Mouse (Mus musculus) frontal cortex, adult (tissue): Measurements from ENCODE around the gene Gm44511.

Experiments used
- ATAC-seq: cut with Nextera tagmentation; 2 replicates; pipeline ENCODE4 v1.9.2; 2017; ENCODE audit warnings: mild to moderate bottlenecking, moderate library complexity, mixed read lengths; ENCODE audit not compliant: low TSS enrichment

Gm44511 gene

DNA sequence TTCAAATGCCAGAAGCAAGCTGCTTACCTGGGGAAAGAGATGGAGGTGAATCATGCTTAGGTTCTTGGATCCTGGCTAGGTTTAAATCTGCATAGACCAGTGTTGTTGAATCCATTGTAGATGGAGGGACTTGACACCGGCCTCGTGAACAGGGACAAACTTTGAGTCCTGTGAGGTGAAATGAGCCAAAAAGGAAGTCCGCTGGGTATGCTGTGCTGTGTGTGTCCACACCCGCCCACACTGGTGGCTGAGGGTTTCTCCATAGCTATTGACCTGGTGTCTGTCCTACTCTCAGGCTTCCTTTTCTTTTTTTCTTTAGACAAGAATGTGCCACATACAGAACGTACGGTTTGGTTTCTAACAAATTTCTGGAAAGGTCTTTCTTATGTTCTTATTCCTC is at the start of gene Gm44511, which contains the start of gene Klrb1b:
Gene Gm44511 (minus strand): TSS at position 184 of the 400 bp plus-strand sequence.
Gene Klrb1b (minus strand): TSS at position 200 of the 400 bp plus-strand sequence.
- no peak for ATAC-seq

DNA sequence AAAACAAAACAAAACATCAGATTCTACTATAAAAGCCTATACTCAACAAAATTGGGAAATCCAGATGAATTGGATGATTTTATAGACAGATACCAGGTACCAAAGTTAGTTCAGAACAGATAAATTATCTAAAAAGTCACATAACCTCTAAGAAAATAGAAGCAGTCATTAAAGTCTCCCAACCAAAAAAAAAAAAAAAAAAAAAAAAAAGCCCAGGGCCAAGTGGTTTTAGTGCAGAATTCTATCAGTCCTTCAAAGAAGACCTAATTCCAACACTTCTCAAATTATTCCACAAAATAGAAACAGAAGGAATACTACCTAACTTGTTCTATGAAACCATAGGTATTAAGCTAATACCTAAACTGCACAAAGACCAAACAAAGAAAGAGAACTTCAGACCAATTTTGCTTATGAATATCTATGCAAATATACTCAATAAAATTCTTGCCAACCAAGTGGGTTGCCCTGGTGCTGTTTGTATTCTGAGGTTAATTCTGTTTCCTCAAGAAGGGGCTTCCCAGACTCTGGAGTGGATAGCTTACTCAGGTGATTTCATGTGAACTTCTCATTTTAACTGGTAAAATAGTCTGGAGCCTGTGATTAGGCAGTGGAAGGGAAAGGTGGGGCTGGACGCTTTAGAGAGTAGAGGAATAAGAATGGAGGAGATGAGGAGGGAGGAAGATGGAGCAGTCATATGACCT is 45.9 kb upstream of the Gm44511 start:
- no peak for ATAC-seq

DNA sequence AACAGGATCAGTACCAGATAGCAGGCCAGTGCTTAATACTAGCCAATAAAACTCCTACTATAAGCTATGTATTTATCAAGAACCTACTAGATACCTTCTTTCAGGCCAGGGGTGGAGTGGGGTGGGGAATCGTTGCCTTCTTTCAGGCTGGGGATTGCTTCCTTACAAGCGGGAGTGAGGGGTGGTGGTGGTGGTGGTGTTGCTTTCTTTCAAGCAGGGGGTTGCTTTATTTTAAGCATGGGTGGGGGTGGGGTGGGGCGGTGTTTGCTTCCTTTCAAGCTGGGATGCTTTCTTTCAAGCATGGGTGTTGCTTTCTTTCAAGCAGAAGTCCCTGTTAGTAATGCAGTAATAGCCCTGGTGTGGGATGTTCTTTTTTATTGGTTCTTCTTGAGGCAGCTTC is 42.7 kb upstream of the Gm44511 start:
- ATAC-seq: no peak

DNA sequence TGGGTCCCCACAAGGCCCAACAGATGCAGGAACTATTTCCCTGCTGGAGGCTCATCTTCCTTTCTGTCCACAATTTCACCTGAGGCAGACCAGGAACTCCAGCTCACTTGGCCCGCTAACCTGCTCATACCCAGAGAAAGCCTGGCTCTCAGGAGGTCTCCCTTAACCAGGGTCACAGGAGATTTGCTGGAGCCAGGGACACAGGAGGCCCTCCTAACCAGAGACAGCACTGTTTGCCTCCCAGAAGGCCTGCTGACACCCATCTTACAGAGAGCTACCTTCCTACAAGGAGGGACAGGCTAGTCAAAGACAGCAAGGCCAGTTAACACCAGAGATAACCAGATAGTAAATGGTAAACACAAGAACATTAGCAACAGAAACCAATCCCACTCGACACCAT is 31.9 kb upstream of the Gm44511 start:
- no peak for ATAC-seq

DNA sequence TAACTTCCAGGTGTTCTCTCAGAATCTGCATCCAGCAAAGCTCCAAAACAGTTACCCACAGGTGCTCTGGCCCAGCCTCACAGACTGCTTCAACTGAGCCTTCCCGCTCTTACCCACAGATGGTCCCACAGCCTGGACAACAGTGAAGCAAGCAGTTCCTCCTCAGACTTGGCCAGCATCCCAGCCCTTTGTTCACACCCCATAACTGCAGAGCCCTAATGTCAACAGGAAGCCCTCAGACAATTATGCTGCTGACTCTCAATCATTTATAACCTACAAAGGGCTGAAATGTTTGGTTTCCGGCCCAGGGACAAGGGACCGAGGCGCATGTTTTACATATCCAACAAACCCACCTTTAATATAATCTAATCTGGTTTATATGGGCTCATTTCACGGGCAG is 30.1 kb upstream of the Gm44511 start:
- ATAC-seq: peak; percentile 67

DNA sequence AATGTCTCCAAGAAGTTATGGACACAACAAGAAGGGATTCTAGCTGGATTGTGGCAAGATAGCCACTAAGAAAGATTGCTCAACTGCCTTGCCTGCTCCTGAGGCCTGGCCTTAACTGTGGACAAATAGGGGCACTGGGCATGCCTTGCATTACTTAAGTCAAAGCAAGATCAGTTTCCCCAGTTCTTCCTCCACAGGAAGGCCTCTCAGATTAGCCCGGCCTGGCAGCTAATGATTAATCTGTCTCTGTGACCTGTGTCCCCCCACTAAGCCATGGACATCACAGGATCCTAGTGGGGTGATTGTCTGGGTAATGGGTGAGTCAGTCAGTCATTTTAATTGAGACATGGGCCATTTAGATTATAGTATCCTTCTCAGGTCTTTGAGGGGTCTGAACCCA is 29.4 kb upstream of the Gm44511 start:
- no peak for ATAC-seq

DNA sequence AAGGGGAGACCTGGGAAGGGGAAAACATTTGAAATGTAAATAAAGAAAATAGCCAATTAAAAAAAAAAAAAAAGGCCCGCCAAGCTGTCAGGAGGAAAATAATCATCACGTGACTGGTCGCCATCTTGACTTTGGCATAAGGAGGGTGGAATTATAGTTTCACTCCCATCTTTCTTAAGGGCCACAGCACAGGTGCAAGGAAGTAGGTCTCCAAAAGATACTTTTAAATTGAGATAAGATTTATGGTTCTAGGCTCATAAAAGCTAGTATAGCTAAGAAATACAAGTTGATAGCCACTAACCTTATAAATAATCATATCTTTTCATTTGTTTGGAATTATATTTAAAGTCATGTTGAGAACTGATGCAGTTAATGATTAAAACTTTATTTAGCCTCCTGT is 28.8 kb upstream of the Gm44511 start:
- ATAC-seq: no peak

DNA sequence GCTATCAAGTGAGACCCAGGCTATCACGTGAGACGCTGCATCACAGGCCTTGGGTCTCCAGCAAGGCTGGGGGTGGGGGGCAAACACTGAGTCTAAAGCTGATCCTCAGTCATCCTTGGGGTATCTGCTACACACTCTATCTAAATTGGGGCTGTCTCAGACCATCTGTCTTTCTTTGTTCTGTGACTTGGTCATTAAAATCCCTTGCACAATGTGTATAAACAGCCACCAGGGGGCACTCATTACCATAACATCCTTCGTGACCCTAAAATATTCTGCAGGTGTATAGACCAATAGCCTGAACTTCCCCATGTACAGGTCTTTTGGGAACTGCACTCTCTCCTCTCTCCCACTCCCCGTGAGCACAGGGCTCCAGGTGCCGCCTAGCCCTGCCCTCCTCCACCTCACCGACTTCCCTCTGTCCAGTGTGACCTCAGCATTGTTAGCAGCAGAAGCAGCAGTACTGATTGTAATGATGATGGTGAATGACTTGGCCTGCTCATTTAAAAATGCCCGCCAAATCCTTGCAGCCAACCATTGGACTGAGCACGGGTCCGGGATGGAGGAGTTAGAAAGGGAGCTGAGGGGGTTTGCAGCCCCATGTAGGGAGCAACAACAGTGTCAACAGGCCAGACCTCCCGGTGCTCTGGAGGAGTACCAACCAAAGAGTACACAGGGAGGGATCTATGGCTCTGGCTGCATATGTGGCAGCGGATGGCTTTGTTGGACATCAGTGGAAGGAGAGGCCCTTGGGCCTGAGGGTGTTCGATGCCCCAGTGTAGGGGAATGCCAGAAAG is 28.1 kb upstream of the Gm44511 start:
- ATAC-seq: peak; percentile 66

DNA sequence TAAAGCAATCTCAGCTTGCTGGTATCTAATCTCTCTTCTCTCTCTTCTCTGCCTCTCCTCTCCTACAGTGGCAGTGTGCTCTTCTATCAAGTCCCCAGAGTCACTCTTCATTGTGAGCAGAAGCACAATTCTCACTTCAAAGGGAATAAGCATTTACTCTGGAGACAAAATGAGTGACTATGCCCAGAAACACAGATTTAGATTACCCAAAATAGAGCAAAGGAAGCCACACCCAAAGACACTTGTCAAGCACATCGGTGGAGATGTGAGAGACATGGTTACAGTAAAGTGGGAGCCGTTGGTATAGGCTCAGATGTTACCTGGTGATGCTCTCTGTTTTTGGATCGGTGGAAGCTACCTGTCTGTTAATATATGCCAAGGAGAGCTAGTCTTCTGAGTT is 26.7 kb upstream of the Gm44511 start:
- ATAC-seq: 0 out of 2 replicates have a peak, but pooled peaks have one; percentile 26

DNA sequence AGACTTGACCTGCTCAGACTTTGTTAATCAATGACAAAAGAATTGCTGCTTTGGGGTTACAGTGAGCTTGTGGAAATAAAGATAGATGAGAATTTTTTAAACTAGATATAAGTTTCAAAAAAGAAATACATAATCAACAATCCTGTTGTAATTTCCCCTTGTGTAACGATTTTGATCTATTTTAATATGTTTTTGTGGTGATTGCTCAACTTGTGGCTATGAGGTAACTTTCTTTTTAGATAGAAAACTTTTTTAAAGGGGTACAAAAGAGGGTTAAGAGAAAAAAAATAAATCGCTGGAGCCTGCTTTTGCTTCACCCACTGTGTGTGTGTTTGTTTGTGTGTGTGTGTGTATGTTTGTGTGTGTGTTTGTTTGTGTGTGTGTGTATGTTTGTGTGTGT is 25.0 kb upstream of the Gm44511 start:
- no peak for ATAC-seq

DNA sequence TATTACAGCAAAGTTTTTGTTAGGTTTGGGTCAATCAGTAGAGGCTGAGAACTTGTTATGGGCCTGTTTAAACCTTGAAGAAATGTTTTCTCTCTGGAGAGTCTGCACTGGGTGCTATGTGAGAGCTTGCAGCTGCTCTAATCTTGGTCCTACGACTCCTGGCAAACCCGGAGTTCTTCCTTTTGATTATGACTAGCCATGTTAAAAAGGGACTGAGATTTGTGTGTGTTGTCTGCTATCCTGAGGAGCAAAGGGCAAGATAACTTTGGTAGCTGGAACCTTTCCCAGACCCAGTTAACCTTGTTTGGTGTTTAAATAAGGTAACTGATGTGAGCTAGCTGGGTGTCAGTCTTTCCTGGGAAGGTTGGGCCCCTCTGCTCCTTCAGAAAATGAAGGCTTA is 24.6 kb upstream of the Gm44511 start:
- no peak for ATAC-seq

DNA sequence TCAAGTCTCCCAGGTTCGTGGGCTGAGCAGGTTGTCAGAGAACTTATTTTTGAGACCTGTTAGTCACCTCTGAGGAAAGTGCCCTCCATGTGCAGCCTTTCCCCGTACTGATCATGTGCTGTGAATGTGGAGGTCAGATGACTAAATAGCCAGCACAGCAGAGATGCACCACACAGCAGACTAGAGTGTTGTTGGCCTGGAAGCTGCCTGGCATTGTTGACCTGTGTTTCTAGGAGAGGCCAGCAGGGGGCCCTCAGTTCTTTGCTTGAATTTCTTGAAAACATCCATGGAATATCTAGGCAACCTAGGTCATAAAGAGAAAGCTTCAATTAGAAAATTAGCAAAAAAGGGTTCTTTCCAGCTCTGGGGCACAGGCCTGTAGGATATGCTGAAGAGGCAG is 23.8 kb upstream of the Gm44511 start:
- peak; percentile 69 for ATAC-seq

DNA sequence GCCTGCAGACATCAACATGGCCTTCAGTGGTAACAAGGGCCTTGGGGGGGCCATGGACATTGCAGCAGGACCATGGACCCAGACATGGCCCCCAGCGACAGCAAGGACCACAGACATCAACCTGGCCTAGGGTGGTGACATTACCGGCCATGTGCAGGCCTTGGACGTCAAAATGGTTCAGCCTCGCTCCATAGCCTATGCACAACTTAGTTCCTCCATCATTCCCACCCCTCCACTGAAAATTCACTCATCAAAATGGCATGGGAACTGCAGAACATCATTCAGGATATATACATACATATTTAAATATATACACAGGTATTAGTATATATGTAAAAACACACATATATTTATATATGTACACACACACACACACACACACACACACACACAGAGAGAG is 21.3 kb upstream of the Gm44511 start:
- ATAC-seq: no peak

DNA sequence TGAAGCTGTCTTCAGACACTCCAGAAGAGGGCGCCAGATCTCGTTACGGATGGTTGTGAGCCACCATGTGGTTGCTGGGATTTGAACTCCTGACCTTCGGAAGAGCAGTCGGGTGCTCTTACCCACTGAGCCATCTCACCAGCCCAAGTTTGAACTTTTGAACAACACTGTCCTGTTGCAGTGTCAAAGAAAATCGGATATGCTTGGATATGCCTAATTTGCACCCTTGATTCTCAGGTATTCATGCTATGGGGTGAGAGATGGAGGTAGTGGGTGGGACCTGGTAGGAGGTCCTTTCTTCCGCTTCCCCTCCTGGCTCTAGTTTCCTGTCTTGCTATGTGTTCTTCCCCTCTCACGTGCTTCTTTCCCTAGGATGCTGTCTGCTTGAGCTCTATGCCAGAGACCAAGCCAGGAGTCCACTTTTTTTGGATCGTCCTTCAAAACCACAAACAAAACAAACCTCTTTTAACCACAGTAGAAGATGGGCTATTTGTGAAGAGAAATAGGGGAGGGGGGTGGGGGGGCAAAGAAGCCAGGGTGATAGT is 20.0 kb upstream of the Gm44511 start:
- ATAC-seq: no peak

DNA sequence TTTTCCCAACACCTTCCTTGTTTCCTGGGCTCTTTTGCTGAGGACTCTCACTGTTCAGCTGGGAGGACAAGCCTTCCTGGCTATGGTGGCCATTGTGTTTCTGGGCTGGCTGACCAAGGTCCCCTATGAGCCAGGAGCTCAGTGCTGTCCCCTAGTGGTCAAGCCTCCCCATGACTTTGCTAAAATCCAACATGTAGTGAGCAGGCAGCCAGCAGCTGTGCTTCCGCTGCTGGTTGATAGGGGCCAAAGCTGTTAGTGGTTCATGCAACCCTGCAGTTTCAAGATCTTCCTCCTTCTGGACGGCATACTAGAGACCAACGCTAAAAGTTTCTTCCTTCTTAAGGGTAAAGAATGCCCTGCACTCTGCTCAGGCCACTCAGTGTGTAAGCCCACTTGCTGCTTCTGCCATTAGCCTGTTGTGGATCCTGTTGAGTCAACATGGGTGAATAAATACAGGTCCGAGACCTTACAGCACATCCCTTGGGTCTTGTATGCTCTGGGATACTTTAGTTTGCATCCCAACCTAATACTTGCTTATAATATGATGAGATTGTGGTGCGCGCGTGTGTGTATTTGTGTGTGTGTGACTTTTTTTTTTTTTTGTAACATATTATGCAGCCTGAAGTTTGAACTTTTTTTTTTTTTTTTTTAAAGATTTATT is 19.3 kb upstream of the Gm44511 start:
- peak; percentile 24 for ATAC-seq

DNA sequence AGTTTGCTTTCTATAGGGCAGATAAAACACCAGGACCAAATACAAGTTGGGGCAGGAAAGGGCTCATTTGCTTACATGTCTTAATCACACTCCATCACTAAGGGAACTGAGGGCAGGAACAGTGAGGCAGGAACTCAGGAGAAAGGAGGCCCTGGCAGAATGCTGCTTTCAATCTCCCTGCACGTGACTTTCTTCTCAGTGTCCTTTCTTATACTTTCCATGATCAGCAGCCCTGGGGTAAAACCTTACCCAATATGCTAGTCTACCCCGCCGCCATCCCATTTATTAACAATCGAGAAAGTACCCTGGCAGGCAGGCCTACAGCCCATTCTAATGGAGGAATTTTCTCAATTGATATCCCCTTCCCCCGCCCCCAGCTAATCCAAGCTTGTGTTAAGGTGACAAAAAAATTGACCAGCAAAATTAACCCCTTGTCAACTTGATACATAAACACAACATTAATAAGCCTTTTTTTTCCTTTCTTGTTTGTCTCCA is 18.5 kb upstream of the Gm44511 start:
- no peak for ATAC-seq

DNA sequence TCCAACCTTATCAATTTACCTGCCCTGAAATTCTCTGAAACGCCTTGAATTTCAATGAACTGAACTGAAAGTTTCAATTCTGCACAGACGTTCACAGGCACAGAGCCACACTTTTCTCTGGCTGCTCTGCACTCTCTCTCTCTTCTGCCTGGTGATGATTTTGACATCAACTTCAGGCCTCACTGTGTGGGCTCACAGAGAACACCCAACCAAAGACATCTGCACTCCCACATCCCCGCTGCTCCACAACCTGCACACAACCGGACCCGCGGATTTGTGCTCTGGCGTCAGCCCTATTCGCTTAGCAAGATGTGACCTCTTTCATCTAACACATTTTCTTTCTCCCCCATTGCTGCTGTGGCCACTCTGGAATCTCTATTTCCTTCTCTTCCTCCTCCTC is 18.0 kb upstream of the Gm44511 start:
- ATAC-seq: no peak

DNA sequence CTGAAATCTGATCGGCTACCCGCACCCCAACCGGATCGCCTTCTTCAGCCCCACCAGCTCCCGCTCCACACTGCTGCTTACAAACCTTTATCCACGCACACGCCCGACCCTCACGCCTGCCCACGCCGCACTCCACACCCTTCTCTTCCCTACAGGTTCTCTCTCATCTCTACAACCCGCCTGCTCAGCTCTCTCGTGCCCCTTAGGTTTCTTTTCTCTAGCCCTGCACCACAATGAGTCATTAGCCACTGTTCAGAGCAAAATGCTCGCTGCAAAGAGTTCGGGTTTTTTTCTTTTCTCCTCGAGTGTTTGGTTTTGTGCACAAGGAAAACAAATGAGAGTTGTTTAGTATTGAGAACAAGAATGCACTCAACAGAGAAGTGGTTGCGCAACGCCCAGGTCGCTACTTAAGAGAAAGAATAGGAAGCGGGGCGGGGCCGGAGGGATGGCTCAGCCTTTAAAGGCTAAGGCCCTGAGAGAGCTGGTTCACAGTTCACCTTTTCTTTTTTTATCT is 17.4 kb upstream of the Gm44511 start:
- ATAC-seq: peak; percentile 24

DNA sequence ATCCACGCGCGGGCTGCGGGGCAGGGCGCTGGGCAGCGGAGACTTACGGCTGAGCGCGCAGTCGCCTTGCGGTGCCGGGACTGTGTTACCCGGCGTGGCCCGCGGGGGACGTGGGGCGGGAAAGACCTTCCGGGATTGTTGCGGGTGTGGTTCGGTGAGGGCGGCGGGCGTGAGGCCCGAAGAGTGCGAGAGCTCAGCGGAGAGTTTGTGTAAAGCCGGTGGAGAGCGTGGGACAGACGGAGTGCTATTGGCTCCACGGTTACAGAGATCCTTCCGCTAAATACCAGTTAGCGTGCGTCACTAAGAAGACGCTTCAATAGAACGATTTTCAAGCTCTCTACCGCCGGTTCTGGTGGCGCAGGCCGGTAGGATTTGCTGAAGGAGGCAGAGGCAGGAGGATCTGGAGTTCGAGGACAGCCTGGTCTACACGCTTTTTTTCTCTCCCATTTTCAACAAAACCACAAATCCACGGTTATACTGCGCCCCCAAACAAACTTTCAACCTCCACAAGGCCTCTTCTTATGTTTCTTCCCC is 16.9 kb upstream of the Gm44511 start:
- ATAC-seq: peak; percentile 69

DNA sequence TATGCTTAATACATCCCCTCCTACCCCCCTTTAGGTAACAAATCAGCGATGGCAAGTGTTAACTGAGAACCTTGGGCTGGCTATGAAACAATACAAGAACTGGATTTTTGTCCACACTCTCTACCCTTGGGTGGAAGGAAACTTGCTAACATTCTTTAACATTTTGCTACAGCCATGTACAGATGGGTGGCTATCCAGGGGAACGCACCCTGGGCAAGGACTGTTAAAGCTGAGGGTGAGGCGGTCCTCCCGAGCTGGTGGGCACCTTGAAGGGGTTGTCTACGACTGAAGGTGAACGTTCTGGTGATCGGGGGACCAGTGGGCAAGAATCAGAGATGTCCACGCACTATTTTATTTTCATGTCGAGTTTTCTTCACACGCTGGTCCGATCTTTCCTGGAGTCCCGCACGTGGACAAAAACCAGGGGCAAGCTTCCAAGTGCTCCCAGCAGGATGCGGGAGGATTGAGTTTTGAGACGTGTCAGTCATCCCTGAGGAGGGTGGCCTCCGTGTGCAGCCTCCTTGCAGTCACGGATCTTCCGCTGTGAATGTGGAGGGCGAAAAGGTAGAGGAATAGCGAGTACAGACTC is 16.3 kb upstream of the Gm44511 start:
- no peak for ATAC-seq

DNA sequence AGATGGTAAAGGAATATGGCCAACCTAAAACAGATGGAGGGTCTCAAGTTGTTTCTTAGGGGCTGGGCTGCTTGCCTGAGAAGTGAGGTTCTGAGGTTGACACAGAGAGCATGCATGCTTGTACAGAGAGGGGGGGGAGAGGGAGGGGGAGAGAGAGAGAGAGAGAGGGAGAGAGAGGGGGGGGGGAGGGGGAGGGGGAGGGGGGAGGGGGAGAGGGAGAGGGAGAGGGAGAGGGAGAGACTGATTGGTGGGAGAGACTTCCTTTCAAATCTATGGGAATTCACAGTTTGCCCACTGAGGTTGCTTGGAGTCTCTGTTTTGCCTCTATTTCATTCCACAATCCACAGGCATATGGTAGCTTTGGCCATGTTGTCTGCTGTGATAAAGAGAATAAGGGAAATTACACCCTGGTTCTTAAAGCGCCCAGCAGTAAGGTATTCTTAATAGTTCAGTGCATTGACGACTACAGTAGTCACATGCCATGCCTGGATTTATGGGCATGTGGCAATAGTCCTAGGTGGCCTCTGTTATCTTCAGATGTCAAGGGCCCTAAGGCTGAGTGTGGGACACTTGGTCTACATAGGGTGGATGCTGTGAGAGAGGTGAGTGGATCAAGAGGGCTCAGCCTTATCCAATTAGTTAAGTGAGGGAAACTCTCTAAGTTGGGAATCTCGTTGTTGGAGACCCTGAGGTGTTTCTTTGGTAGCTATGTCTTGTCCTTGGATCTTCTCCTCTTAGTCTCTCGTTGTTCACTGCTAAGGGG is 15.4 kb upstream of the Gm44511 start:
- no peak for ATAC-seq
